Mouse (Mus musculus): ENCODE data around the gene Dhrs3. TPM values are rescaled to one million over a fixed set of nuclear protein-coding genes. Genes with fewer than 3 reads are reported as not detected.

Dhrs3 gene
- polyA plus RNA-seq, 1 experiment from 2014 or later, result 21.5 TPM

GRCm38 (mm10) chr4:144893561-144894486, 1.2 kb downstream of the Dhrs3 start:
- ATAC-seq (ENCODE audit: low FRiP score), result no peak
- no peaks in the 10 kb centered on the region for H3K36me3 ChIP-seq (ENCODE audit: control insufficient read depth, insufficient read depth, low read length)
- peak overlapping the region; percentile 50; the same call in 1 of the 2 replicates for H3K9ac ChIP-seq (ENCODE audit: low read depth, low read length)
- H3K27ac ChIP-seq (ENCODE audit: low read depth, low read length), result no peak overlapping the region
- peak overlapping the region; percentile 39 for H3K4me3 ChIP-seq (ENCODE audit: low read depth, low read length)
- peak overlapping the region; percentile 83 for H3K4me2 ChIP-seq (replicated peaks; ENCODE audit: low read depth, low read length)
- peaks cover 6% of the 10 kb centered on the region for H3K4me1 ChIP-seq (replicated peaks; ENCODE audit: control insufficient read depth, insufficient read depth, low read length)
- peaks cover 22% of the 10 kb centered on the region for H3K27me3 ChIP-seq (ENCODE audit: control insufficient read depth, insufficient read depth, low read length)
- no peaks in the 10 kb centered on the region for H3K9me3 ChIP-seq (ENCODE audit: control insufficient read depth, low read length)
- under 1% methylated on average over 44 of the region's 44 CpGs for WGBS
- peak; percentile 56 for DNase-seq (ENCODE audit: low spot score)

DNA sequence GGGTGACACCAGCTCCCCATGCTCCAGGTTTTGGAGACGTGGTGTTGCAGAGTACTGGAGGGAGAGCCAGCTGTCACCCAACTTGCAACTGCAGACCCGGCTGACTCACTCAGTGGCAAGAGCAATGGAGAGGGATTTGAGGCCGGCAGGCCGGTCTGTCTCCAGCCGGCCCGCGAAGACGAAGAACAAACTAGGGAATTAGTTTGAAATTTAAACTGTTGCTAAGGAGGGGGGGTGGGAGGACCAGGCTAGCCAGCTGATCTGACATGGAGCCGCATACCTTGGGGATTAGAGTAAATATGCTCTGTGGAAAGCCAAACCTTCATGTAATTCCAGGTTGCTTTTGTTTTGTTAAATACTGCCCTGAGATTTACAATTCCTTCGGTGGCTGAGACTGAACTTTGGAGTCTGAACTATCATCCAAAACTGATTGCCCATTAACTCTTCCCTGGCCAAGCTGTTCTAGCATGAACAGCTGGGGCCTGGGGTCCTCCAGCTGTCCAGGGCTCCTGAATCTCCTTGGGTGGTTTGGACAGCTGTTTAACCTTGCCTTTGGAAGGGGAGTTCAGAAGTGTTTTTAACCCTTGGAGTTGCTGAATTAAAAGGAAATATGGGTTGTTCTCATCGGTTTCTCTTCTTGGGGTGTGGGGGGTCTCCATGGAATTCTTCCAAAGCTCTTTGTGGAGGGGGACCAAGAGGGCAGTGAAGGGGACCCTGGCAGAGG, 2.0 kb downstream of the Dhrs3 start:
- WGBS, result 5% methylated on average over 11 of the region's 11 CpGs
- H3K4me1 ChIP-seq (replicated peaks; ENCODE audit: control insufficient read depth, insufficient read depth, low read length), result peaks cover 6% of the 10 kb centered on the region
- peak overlapping the region; percentile 39 for H3K4me3 ChIP-seq (ENCODE audit: low read depth, low read length)
- H3K27me3 ChIP-seq (ENCODE audit: control insufficient read depth, insufficient read depth, low read length), result peaks cover 22% of the 10 kb centered on the region
- no peaks in the 10 kb centered on the region for H3K9me3 ChIP-seq (ENCODE audit: control insufficient read depth, low read length)
- ATAC-seq (ENCODE audit: low FRiP score), result no peak
- H3K4me2 ChIP-seq (replicated peaks; ENCODE audit: low read depth, low read length), result peak overlapping the region; percentile 83
- no peaks in the 10 kb centered on the region for H3K36me3 ChIP-seq (ENCODE audit: control insufficient read depth, insufficient read depth, low read length)
- 0 out of 2 replicates have a peak overlapping the region, but pooled peaks have one; percentile 41 for H3K9ac ChIP-seq (ENCODE audit: low read depth, low read length)
- peak; percentile 34 for DNase-seq (ENCODE audit: low spot score)
- H3K27ac ChIP-seq (ENCODE audit: low read depth, low read length), result no peak overlapping the region

DNA sequence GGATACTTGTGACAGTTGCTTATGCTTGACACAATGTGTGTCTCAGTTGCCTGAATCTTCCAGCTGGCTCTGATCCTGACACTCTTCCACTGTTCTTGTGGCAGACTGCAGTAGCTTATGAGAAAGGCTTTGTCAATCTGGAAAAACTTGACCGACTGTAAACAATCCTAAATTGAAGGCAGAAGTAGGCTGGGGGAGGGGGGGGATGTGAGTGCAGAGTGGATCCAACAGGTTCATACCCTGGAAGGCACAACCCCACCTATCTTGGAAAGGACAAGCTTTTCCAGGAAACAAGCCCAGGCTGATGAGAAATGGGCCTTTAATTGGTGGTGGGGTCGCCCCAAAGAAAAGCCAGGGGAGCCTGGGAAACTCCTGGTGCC, 2.6 kb downstream of the Dhrs3 start:
- no peak overlapping the region for H3K4me3 ChIP-seq (ENCODE audit: low read depth, low read length)

GRCm38 (mm10) chr4:144896321-144896720, 3.7 kb downstream of the Dhrs3 start:
- Histone ChIP-seq H3K27ac (ENCODE audit: low read depth, low read length) (no peak overlapping the region), H3K4me2 (replicated peaks; ENCODE audit: low read depth, low read length) (no peak overlapping the region), H3K4me1 (replicated peaks; ENCODE audit: control insufficient read depth, insufficient read depth, low read length) (peaks cover 6% of the 10 kb centered on the region), H3K27me3 (ENCODE audit: control insufficient read depth, insufficient read depth, low read length) (peaks cover 22% of the 10 kb centered on the region), H3K9me3 (ENCODE audit: control insufficient read depth, low read length) (no peaks in the 10 kb centered on the region), H3K36me3 (ENCODE audit: control insufficient read depth, insufficient read depth, low read length) (no peaks in the 10 kb centered on the region), H3K4me3 (ENCODE audit: low read depth, low read length) (no peak overlapping the region), H3K9ac (ENCODE audit: low read depth, low read length) (no peak overlapping the region)
- no peak for DNase-seq (ENCODE audit: low spot score)
- no peak for ATAC-seq (ENCODE audit: low FRiP score)
- WGBS, result 51% methylated on average over 3 of the region's 3 CpGs

More for the DNA sequence above, 2.6 kb downstream of the Dhrs3 start:
- Histone ChIP-seq H3K36me3 (ENCODE audit: control insufficient read depth, insufficient read depth, low read length) (no peaks in the 10 kb centered on the region), H3K9ac (ENCODE audit: low read depth, low read length) (no peak overlapping the region), H3K9me3 (ENCODE audit: control insufficient read depth, low read length) (no peaks in the 10 kb centered on the region), H3K27ac (ENCODE audit: low read depth, low read length) (no peak overlapping the region), H3K4me2 (replicated peaks; ENCODE audit: low read depth, low read length) (no peak overlapping the region), H3K4me1 (replicated peaks; ENCODE audit: control insufficient read depth, insufficient read depth, low read length) (peaks cover 6% of the 10 kb centered on the region), H3K27me3 (ENCODE audit: control insufficient read depth, insufficient read depth, low read length) (peaks cover 22% of the 10 kb centered on the region)
- whole genome bisulfite sequencing, result 43% methylated on average over 2 of the region's 2 CpGs
- DNase-seq (ENCODE audit: low spot score) (no peak), ATAC-seq (ENCODE audit: low FRiP score) (no peak)

GRCm38 (mm10) chr4:144898036-144898649, 5.5 kb downstream of the Dhrs3 start:
- DNase-seq (ENCODE audit: low spot score) (no peak), ATAC-seq (ENCODE audit: low FRiP score) (no peak)
- H3K4me1 ChIP-seq (replicated peaks; ENCODE audit: control insufficient read depth, insufficient read depth, low read length), result peaks cover 6% of the 10 kb centered on the region
- H3K27me3 ChIP-seq (ENCODE audit: control insufficient read depth, insufficient read depth, low read length), result peaks cover 19% of the 10 kb centered on the region
- no peak overlapping the region for H3K27ac ChIP-seq (ENCODE audit: low read depth, low read length)
- 85% methylated on average over 6 of the region's 6 CpGs for WGBS
- H3K4me2 ChIP-seq (replicated peaks; ENCODE audit: low read depth, low read length), result no peak overlapping the region
- H3K36me3 ChIP-seq (ENCODE audit: control insufficient read depth, insufficient read depth, low read length), result no peaks in the 10 kb centered on the region
- H3K9me3 ChIP-seq (ENCODE audit: control insufficient read depth, low read length), result no peaks in the 10 kb centered on the region
- no peak overlapping the region for H3K4me3 ChIP-seq (ENCODE audit: low read depth, low read length)
- H3K9ac ChIP-seq (ENCODE audit: low read depth, low read length), result no peak overlapping the region

GRCm38 (mm10) chr4:144898737-144899136, 6.1 kb downstream of the Dhrs3 start:
- Histone ChIP-seq H3K4me2 (replicated peaks; ENCODE audit: low read depth, low read length) (no peak overlapping the region), H3K9me3 (ENCODE audit: control insufficient read depth, low read length) (no peaks in the 10 kb centered on the region), H3K27ac (ENCODE audit: low read depth, low read length) (no peak overlapping the region), H3K36me3 (ENCODE audit: control insufficient read depth, insufficient read depth, low read length) (no peaks in the 10 kb centered on the region), H3K4me1 (replicated peaks; ENCODE audit: control insufficient read depth, insufficient read depth, low read length) (peaks cover 5% of the 10 kb centered on the region), H3K4me3 (ENCODE audit: low read depth, low read length) (no peak overlapping the region), H3K27me3 (ENCODE audit: control insufficient read depth, insufficient read depth, low read length) (peaks cover 14% of the 10 kb centered on the region), H3K9ac (ENCODE audit: low read depth, low read length) (no peak overlapping the region)
- DNase-seq (ENCODE audit: low spot score) (no peak), ATAC-seq (ENCODE audit: low FRiP score) (no peak)
- 95% methylated on average over 2 of the region's 2 CpGs for WGBS

DNA sequence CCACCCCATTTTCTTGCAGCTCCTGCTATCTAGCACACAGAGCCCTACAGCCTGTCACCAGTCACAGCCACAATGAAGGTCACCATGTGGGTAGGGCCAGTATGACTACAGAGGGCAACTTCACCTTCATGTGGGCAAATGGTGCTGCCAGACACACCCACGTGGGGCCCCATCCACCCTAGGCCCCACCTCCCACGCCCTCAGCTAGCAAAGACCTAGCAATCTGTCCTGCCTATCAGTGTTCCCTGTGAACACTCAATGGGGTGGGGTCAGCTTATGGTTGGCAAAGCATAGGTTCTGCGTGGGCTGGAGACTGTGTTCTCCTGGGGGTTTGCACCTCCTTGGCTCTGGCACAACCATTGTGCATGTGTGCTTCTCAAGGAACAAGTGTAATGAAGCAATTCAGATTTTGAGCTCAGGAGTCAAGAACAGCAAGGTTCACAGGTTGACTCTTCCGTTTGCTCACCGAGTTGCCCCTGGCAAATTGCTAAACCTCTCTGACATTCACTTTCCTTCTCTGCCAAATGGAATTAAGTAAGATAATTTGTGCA, 9.0 kb downstream of the Dhrs3 start:
- 82% methylated on average over 5 of the region's 5 CpGs for WGBS
- no peak overlapping the region for H3K9ac ChIP-seq (ENCODE audit: low read depth, low read length)

DNA sequence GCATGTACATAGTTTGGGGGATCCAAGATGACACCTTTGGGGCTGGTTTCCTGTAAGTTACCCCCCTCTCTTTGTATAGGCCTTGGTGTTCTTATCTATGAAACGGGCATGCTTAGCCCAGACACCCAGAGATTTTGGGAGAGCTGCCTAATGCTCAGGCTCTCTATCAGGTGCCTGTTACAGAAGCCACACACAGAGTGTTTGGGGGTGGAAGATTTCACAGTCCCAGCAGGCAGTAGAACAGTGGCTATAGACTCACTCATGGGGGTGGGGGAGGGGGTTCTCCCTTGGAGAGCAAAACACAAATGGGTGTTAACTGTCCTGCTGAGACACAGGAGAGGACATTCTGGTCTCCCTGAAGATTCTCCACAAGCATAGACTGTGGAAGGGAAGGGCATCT, 10.5 kb downstream of the Dhrs3 start:
- 86% methylated on average over 1 of the region's 1 CpGs for WGBS
- Histone ChIP-seq H3K4me3 (ENCODE audit: low read depth, low read length) (no peak overlapping the region), H3K27me3 (ENCODE audit: control insufficient read depth, insufficient read depth, low read length) (no peaks in the 10 kb centered on the region), H3K4me1 (replicated peaks; ENCODE audit: control insufficient read depth, insufficient read depth, low read length) (no peaks in the 10 kb centered on the region), H3K9ac (ENCODE audit: low read depth, low read length) (no peak overlapping the region), H3K36me3 (ENCODE audit: control insufficient read depth, insufficient read depth, low read length) (no peaks in the 10 kb centered on the region), H3K27ac (ENCODE audit: low read depth, low read length) (no peak overlapping the region), H3K4me2 (replicated peaks; ENCODE audit: low read depth, low read length) (no peak overlapping the region), H3K9me3 (ENCODE audit: control insufficient read depth, low read length) (no peaks in the 10 kb centered on the region)
- DNase-seq (ENCODE audit: low spot score) (no peak), ATAC-seq (ENCODE audit: low FRiP score) (no peak)

More for the DNA sequence above, 9.0 kb downstream of the Dhrs3 start:
- Histone ChIP-seq H3K27ac (ENCODE audit: low read depth, low read length) (no peak overlapping the region), H3K9me3 (ENCODE audit: control insufficient read depth, low read length) (no peaks in the 10 kb centered on the region), H3K36me3 (ENCODE audit: control insufficient read depth, insufficient read depth, low read length) (no peaks in the 10 kb centered on the region), H3K27me3 (ENCODE audit: control insufficient read depth, insufficient read depth, low read length) (no peaks in the 10 kb centered on the region), H3K4me2 (replicated peaks; ENCODE audit: low read depth, low read length) (no peak overlapping the region), H3K4me1 (replicated peaks; ENCODE audit: control insufficient read depth, insufficient read depth, low read length) (no peaks in the 10 kb centered on the region), H3K4me3 (ENCODE audit: low read depth, low read length) (no peak overlapping the region)
- DNase-seq (ENCODE audit: low spot score) (no peak), ATAC-seq (ENCODE audit: low FRiP score) (no peak)
